Mouse (Mus musculus): ENCODE results near the gene Epb41l5. TPM values are rescaled to one million over a fixed set of nuclear protein-coding genes. Genes with fewer than 3 reads are reported as not detected.

The Epb41l5 gene
- polyA plus RNA-seq, 1 experiment from 2014 or later: 26.2 TPM

- peaks cover 15% of the 10 kb centered on the region for H3K4me1 ChIP-seq (replicated peaks; ENCODE audit: control insufficient read depth, insufficient read depth, low read length)
These were observed 151.3 kb downstream of the Epb41l5 start for GRCm38 (mm10) chr1:119497346-119498004.

GRCm38 (mm10) chr1:119495396-119495775 is 153.4 kb downstream of the Epb41l5 start:
- Histone ChIP-seq H3K4me1 (replicated peaks; ENCODE audit: control insufficient read depth, insufficient read depth, low read length) (peaks cover 22% of the 10 kb centered on the region), H3K9me3 (ENCODE audit: control insufficient read depth, low read length) (no peaks in the 10 kb centered on the region), H3K27me3 (replicated peaks; ENCODE audit: control insufficient read depth, insufficient read depth, low read length) (no peaks in the 10 kb centered on the region), H3K27ac (ENCODE audit: low read depth, low read length) (no peak overlapping the region), H3K36me3 (ENCODE audit: control insufficient read depth, insufficient read depth, low read length) (no peaks in the 10 kb centered on the region), H3K4me2 (no peak overlapping the region), H3K9ac (ENCODE audit: low read depth, low read length) (no peak overlapping the region), H3K4me3 (ENCODE audit: low read depth, low read length) (no peak overlapping the region)
- WGBS: 88% methylated on average over 6 of the region's 6 CpGs
- ATAC-seq (replicated peaks; ENCODE audit: low FRiP score) (no peak), DNase-seq (ENCODE audit: low spot score) (no peak)

More at GRCm38 (mm10) chr1:119497346-119498004, 151.3 kb downstream of the Epb41l5 start:
- no peak overlapping the region for H3K9ac ChIP-seq (ENCODE audit: low read depth, low read length)
- no peak overlapping the region for H3K27ac ChIP-seq (ENCODE audit: low read depth, low read length)
- H3K4me2 ChIP-seq: no peak overlapping the region
- ATAC-seq (replicated peaks; ENCODE audit: low FRiP score): no peak
- 76% methylated on average over 5 of the region's 5 CpGs for WGBS
- H3K9me3 ChIP-seq (ENCODE audit: control insufficient read depth, low read length): no peaks in the 10 kb centered on the region
- no peak overlapping the region for H3K4me3 ChIP-seq (ENCODE audit: low read depth, low read length)
- H3K27me3 ChIP-seq (replicated peaks; ENCODE audit: control insufficient read depth, insufficient read depth, low read length): no peaks in the 10 kb centered on the region
- no peak for DNase-seq (ENCODE audit: low spot score)
- no peaks in the 10 kb centered on the region for H3K36me3 ChIP-seq (ENCODE audit: control insufficient read depth, insufficient read depth, low read length)

Other genes with a start within 250 kb of the Epb41l5 start
- 0.06 and 0.11 TPM in 2 replicates for gene Inhbb, start 226.8 kb downstream of the Epb41l5 start, polyA plus RNA-seq (2014; fragmentation: Nextera tagmentation; extraction: Ambion mirVana)
- 92.1 and 96.8 TPM in 2 replicates for gene Ralb, start 144.2 kb downstream of the Epb41l5 start, polyA plus RNA-seq (2014; fragmentation: Nextera tagmentation; extraction: Ambion mirVana)
- gene Tmem185b, start 122.8 kb downstream of the Epb41l5 start, polyA plus RNA-seq (2014; fragmentation: Nextera tagmentation; extraction: Ambion mirVana): 17.6 and 21.7 TPM in 2 replicates
- gene Ptpn4, start 188.6 kb upstream of the Epb41l5 start, polyA plus RNA-seq (2014; fragmentation: Nextera tagmentation; extraction: Ambion mirVana): 5.4 and 7.2 TPM in 2 replicates

Data from liver, embryonic 11.5 days (tissue).